Mouse (Mus musculus) heart, adult 11 months (tissue): ENCODE data around the gene Kmt5b.
A peak's percentile ranks its signal among the peaks of the same experiment; 100 is the strongest.

Source experiments
- DNase-seq: peaks from one replicate; pipeline ENCODE4 v3.0.0; 2022

Kmt5b gene

GRCm38 (mm10) chr19:3768697-3769383 is 1.6 kb downstream of the Kmt5b start:
- peak; percentile 100 for DNase-seq

GRCm38 (mm10) chr19:3769533-3769932 is 2.3 kb downstream of the Kmt5b start:
- peak; percentile 90 for DNase-seq

- DNase-seq: no peak
Measured at GRCm38 (mm10) chr19:3774159-3774558, 6.9 kb downstream of the Kmt5b start.

- DNase-seq: no peak
Measured at GRCm38 (mm10) chr19:3778713-3779112, 11.5 kb downstream of the Kmt5b start.

DNA sequence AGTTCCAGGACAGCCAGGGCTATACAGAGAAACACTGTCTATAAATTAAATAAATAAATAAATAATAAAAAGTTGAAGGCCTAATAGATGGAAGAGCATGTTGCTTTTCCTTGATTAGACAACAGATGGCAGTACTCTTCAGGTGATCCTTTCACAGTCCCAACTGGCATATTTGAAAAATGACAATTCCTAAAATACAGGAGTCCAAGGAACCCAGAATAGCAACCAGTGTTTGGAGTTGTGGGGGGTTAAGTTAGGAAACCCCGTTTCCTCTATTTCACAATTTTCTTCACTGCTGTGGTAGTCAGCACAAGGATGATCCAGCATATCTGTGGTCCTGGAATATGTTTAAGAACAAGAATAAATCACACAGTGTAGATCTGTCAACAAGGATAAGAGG is 22.9 kb downstream of the Kmt5b start:
- no peak for DNase-seq

DNA sequence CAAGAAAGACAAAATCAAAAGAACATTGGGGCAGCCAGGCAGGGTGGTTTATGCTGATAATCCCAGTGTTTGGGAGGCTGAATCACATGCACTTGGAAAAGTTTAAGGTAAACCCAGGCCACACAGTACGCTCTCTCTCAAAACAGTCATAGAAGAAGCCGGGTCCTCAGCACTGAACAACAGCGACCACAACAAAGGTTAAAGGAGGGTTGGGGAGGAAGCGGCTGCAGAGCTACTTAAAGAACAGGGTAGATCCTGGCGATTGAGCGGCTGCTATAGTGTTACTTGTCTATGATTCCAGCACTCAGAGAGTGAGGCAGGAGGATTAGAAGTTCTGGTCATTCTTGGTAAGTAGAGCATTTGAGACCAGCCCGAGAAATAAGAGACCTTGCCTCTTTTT is 38.3 kb downstream of the Kmt5b start:
- DNase-seq: no peak

DNA sequence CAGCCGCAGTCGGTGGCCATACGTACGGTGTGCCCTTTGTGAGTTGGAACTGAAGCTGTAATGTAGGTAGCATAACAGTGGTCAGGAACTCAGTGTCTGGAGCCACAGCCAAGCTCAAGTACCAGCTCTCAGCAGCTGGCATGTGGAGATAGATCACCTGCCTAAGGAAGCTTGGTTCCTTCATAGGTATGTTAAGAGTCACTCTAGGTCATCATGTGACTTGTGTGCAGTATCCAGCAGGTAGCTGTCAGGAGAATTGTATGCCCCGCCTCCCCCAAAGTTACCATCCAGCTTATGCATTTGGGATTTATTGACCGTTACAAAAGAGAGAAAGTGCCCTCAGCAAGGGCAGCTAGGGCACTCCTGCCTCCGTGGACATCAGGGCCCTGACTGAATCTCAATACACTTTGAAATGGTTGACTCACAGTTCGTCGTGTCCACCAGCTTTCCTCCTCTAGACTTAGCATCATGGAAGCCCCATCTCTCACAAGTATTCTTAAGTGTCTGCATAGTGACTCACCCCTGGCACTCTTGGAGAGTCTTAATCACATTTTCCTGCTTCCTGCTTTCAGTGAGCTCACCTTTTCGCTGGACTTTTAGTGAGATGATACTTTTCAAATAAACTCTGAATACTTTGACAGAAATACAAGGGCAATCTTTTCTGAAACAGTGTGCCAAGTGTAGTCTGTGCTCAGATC is 43.5 kb downstream of the Kmt5b start:
- DNase-seq: no peak

DNA sequence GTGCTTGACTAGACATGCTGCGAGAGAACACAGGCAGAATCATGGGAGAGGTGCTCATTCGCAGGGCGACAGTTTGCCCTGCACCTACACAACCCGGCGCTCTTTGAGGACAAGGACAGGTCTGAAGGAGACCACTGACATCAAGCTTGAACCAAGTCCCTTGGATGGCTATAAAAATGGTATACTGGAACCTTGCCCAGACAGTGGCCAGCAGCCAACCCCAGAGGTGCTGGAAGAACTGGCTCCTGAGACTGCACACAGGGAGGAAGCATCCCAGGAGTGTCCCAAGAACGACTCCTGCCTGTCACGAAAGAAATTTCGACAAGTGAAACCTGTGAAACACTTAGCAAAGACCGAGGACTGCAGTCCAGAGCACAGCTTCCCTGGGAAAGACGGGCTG is 47.2 kb downstream of the Kmt5b start:
- DNase-seq: peak; percentile 95

DNA sequence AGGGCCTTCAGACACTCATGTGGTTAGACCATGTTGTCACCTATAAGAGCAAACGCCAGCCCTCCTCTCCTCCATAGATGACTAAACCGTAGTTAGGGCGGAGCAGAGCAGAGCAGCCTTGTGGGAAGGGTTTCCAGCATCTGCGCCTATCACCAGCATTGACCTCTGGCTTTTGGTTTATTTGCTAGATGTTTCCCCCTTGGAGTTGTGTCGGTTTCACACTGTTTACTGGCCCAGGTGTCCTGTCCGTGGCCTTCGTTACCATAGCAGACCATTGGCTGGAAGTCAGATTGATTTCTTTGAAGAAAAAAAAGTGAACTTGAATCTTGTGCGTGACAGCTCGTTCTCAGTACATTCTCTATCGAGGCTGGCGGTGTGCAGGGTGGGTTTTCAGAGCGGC is 48.6 kb downstream of the Kmt5b start:
- DNase-seq: no peak

- DNase-seq: no peak
Measured at GRCm38 (mm10) chr19:3819080-3819479, 51.9 kb downstream of the Kmt5b start.

GRCm38 (mm10) chr19:3819899-3820444 is 52.8 kb downstream of the Kmt5b start:
- DNase-seq: no peak

GRCm38 (mm10) chr19:3825044-3825443 is 57.8 kb downstream of the Kmt5b start:
- no peak for DNase-seq

DNA sequence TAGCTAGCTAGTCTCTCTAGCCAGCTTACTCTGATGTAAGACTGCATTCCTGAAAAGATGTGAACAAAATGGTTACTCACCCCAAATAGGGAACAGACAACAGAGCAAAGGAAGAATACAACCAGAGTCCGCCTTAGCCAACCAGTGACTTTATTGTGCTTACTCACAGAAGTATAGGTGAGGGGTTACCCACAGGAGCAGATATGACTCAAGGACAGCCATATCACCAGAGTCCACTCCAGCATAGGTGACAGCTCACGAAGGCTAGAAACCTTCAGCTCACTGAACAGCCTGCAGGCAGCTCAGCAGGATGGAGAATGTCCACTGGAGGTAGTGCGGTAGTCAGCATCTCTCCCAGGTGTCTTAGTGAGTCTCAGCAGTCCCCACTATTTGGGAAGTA is 62.6 kb downstream of the Kmt5b start:
- peak; percentile 72 for DNase-seq

DNA sequence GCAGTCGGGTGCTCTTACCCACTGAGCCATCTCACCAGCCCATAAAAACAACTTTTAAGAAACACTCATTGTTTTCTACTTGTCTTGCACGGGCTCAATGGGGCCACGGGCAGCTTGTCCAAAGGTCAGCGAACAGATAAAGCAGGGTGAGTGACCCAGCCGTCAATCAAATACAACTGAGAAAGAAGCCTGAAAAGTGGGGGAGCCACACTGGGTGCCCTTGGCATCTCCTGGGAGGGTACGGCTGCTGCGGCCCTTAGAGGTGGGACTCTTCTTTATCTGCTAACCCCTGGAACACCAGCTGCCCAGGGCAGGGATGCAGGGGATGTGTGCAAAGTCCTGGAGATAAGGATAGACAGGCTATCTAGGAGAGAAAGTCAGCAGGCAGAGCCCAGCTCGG is 64.5 kb downstream of the Kmt5b start:
- DNase-seq: peak; percentile 78

- peak; percentile 96 for DNase-seq
Measured at GRCm38 (mm10) chr19:3832851-3833353, 65.7 kb downstream of the Kmt5b start.

DNA sequence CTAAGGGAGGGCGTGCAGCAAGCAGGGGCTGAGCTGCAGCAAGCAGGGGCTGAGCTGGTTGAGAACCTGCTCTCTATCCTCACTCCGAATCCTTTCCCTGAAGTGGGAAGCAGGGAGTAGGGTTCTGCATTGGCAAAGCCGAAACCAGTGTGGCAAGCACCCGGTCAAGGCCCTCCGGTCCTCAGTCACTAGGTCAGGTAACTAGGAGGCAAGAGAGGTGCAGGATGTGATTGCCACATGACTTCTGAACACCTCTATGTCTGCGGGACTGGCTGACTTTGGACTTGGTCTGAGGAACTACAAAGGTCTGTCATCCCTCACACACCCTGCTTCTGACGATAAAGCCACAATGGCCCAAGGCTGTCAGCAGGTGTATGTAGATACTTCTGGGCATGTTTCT is 67.1 kb downstream of the Kmt5b start:
- DNase-seq: peak; percentile 78

DNA sequence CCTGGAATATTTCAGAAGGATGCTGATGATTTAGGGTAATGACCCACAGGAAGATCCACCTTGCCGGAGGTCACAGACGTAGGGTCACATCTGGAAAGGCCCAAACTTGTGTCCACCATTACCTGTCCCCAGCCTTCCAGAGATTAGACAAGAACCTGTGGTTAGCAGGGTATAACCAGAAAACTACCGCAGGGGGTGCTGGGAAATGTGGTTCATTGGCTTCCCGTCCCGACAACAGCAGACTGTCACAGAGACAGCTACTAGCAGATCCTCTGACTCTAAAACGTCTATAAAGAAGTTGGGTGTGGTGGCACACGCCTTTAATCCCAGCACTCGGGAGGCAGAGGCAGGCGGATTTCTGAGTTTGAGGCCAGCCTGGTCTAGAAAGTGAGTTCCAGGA is 69.6 kb downstream of the Kmt5b start:
- DNase-seq: no peak

- no peak for DNase-seq
Measured at GRCm38 (mm10) chr19:3838931-3839330, 71.7 kb downstream of the Kmt5b start.

GRCm38 (mm10) chr19:3839686-3840085 is 72.5 kb downstream of the Kmt5b start:
- no peak for DNase-seq

DNA sequence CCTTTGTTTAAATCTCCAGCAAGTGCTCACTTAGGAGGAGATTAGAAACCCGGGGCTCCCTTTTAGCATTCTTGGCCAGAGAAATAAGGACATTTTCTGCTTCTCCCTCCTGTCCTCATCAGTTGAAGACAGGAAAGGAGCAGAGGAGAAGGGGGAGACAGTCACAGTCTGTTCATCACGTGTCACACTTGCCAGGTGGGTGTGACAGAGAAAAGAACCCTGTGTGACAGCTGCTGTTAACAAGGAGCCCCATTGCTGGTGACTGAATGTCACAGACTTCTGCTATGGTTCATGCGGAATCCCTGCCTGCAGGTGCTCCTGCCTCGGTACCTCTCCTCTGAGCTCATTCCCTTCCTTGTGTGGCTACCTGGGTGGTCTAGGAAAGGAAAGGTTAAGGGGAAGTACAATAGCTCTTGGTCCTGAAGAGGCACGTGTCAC is 73.0 kb downstream of the Kmt5b start:
- DNase-seq: no peak

- DNase-seq: peak; percentile 82
Measured at GRCm38 (mm10) chr19:3840685-3841084, 73.5 kb downstream of the Kmt5b start.

DNA sequence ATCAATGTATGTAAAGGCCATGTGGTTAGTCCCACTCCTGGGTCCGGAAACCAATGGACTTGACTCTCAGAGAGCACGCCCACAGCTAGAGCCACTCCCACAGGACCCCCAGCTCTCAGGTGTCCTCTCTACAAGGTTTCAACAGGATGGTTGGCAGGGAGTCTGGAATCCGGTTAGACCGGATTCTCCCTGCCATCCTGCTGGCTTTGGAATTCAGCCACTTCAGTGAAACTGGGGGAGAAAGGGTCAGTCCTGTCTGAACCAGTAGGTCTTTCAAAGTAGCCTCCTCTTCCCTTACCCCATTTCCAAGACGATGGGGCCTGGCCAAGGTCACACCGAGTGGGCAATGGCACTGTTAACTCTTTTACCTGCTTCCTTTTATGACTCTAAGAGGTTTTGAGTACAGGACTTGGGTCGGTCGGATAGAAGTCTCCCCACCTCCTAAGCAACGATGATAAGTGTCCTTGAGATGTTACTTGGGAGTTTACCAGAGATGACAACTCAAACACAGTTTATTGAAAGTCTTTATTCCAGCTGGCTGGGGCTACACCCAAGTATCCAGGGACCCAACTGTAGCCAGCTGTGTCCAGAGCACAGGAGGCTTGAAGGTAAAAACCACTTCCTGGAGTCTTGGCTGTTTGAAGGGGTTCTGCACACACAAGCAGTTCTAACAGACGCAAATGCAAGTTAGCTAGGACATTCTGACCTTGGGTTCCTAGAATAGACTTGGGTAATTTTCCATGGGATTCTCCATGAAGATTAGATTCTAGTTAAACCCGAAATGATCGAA is 75.3 kb downstream of the Kmt5b start:
- no peak for DNase-seq

- DNase-seq: no peak
Measured at GRCm38 (mm10) chr19:3843629-3844028, 76.4 kb downstream of the Kmt5b start.
